8 mouse cellular contexts compared by ENCODE assay signal in genomic region chr6:136531792-136532230, GRCm38 (mm10). TPM values are rescaled to one million over a fixed set of nuclear protein-coding genes. Genes with fewer than 3 reads are reported as not detected.
DNase-seq lines count a peak whose midpoint lies in the region; ATAC-seq and TF ChIP-seq lines count a peak whose summit lies in the region.

No protein-coding gene starts in this region.

- 61% methylated on average over 7 of the region's 7 CpGs for WGBS in kidney, embryonic 14.5 days
- WGBS in kidney, embryonic 16.5 days, result 59% methylated on average over 7 of the region's 7 CpGs
- 44% methylated on average over 7 of the region's 7 CpGs for WGBS in stomach, postnatal 0 days

- TF ChIP-seq CTCF in stomach, postnatal 0 days (IDR thresholded peaks at IDR 0.05; ENCODE audit: low read depth), result no peak

- no peak for DNase-seq in kidney, adult 11 months
- DNase-seq in cerebellum, adult 18-20 months, result peak; percentile 33 to 47
- peak; percentile 49 for DNase-seq in heart, adult 8-10 months (ENCODE audit: low spot score)
- DNase-seq in lung, postnatal 4 days, result peak; percentile 55 to 58
- DNase-seq in stomach, postnatal 0 days (ENCODE audit: low spot score), result peak; percentile 47
- DNase-seq in frontal cortex, postnatal 25 days (ENCODE audit: low spot score in 2 of 2), result no peak

- no peaks in the 10 kb centered on the region for H3K9me3 ChIP-seq in kidney, embryonic 14.5 days (ENCODE audit: control insufficient read depth, low read length)
- H3K9me3 ChIP-seq in kidney, embryonic 16.5 days (ENCODE audit: low read length), result no peaks in the 10 kb centered on the region
- no peaks in the 10 kb centered on the region for H3K9me3 ChIP-seq in stomach, postnatal 0 days (ENCODE audit: control insufficient read depth, low read length)

- peak; percentile 33; the same call in 1 of the 2 replicates for ATAC-seq in kidney, embryonic 14.5 days (ENCODE audit: low FRiP score, low TSS enrichment)
- peak; percentile 55; the same call in 1 of the 2 replicates for ATAC-seq in kidney, embryonic 16.5 days (ENCODE audit: low FRiP score, low TSS enrichment)
- peak; percentile 66 for ATAC-seq in stomach, postnatal 0 days (ENCODE audit: low FRiP score, low TSS enrichment)

- peaks cover 12% of the 10 kb centered on the region for H3K4me1 ChIP-seq in kidney, embryonic 14.5 days (ENCODE audit: control insufficient read depth, insufficient read depth, low read length)
- peaks cover 31% of the 10 kb centered on the region for H3K4me1 ChIP-seq in kidney, embryonic 16.5 days (ENCODE audit: insufficient read depth, low read length)
- H3K4me1 ChIP-seq in stomach, postnatal 0 days (replicated peaks; ENCODE audit: control insufficient read depth, insufficient read depth), result peaks cover 3% of the 10 kb centered on the region; the same call in 1 of the 2 replicates

- no peak for TF ChIP-seq EP300 in stomach, postnatal 0 days (optimal IDR thresholded peaks at IDR 0.05)

- peaks cover 6% of the 10 kb centered on the region; the same call in 1 of the 2 replicates for H3K36me3 ChIP-seq in kidney, embryonic 14.5 days (ENCODE audit: control insufficient read depth, insufficient read depth, low read length)
- H3K36me3 ChIP-seq in kidney, embryonic 16.5 days (ENCODE audit: insufficient read depth, low read length), result 0 out of 2 replicates have a peak, but pooled peaks cover 2% of the 10 kb centered on the region
- 0 out of 2 replicates have a peak, but pooled peaks cover 2% of the 10 kb centered on the region for H3K36me3 ChIP-seq in stomach, postnatal 0 days (ENCODE audit: control insufficient read depth, insufficient read depth, low read length)

- peak overlapping the region; percentile 79 for H3K27ac ChIP-seq in kidney, embryonic 14.5 days (ENCODE audit: low read depth, low read length)
- peak overlapping the region; percentile 86 for H3K27ac ChIP-seq in kidney, embryonic 16.5 days (ENCODE audit: low read length)
- peak overlapping the region; percentile 86 for H3K27ac ChIP-seq in stomach, postnatal 0 days (replicated peaks)

- no peak overlapping the region for H3K4me3 ChIP-seq in kidney, embryonic 14.5 days (ENCODE audit: low read length)
- no peak overlapping the region for H3K4me3 ChIP-seq in kidney, embryonic 16.5 days (ENCODE audit: low read length)
- H3K4me3 ChIP-seq in stomach, postnatal 0 days (ENCODE audit: low read depth, low read length), result no peak overlapping the region

- H3K4me2 ChIP-seq in kidney, embryonic 14.5 days (replicated peaks; ENCODE audit: low read depth, low read length), result no peak overlapping the region
- H3K4me2 ChIP-seq in kidney, embryonic 16.5 days (replicated peaks; ENCODE audit: low read depth, low read length), result 0 out of 2 replicates have a peak overlapping the region, but pooled peaks have one; percentile 4
- H3K4me2 ChIP-seq in stomach, postnatal 0 days (replicated peaks; ENCODE audit: low read depth), result 0 out of 2 replicates have a peak overlapping the region, but pooled peaks have one; percentile 17

- no peaks in the 10 kb centered on the region for H3K27me3 ChIP-seq in kidney, embryonic 14.5 days (ENCODE audit: control insufficient read depth, insufficient read depth, low read length)
- no peaks in the 10 kb centered on the region for H3K27me3 ChIP-seq in kidney, embryonic 16.5 days (ENCODE audit: insufficient read depth, low read length)
- H3K27me3 ChIP-seq in stomach, postnatal 0 days (ENCODE audit: control insufficient read depth, insufficient read depth, low read length), result no peaks in the 10 kb centered on the region

- H3K9ac ChIP-seq in kidney, embryonic 14.5 days (ENCODE audit: low read depth, low read length), result peak overlapping the region; percentile 8; the same call in 1 of the 2 replicates
- H3K9ac ChIP-seq in kidney, embryonic 16.5 days (replicated peaks; ENCODE audit: low read length), result 0 out of 2 replicates have a peak overlapping the region, but pooled peaks have one; percentile 36
- 0 out of 2 replicates have a peak overlapping the region, but pooled peaks have one; percentile 4 for H3K9ac ChIP-seq in stomach, postnatal 0 days (ENCODE audit: low read length)

RNA-seq across cellular contexts. Expression of gene Atf7ip, which starts 25.8 kb away (rescaled TPM):
- polyA plus RNA-seq in kidney, embryonic 14.5 days (2014; fragmentation: Nextera tagmentation; extraction: Ambion mirVana), result 31.3 and 54.2 TPM in 2 replicates
- total RNA-seq in heart, adult 8-10 months (2022), result 10 to 100 TPM; 68.3 to 94.1 (median 76.8) TPM
- 38.0 and 41.0 TPM in 2 replicates for polyA plus RNA-seq in kidney, embryonic 16.5 days (2015; fragmentation: Nextera tagmentation; extraction: Ambion mirVana)
- polyA plus RNA-seq in stomach, postnatal 0 days (2015; fragmentation: Nextera tagmentation; extraction: Ambion mirVana), result 8.4 and 9.5 TPM in 2 replicates

Comparison
In these comparisons a context has a peak if more than half of its experiments do, and no peak if none do; other contexts are left out.
1. DNase-seq: peak in cerebellum, adult 18-20 months (2 of 2), heart, adult 8-10 months (single experiment), lung, postnatal 4 days (2 of 2) and stomach, postnatal 0 days (single experiment); none in kidney, adult 11 months (single experiment) and frontal cortex, postnatal 25 days (0 of 2).
2. Peak in every context shown above with its lines, with median percentiles within 50 percentile points of each other: ATAC-seq, H3K27ac ChIP-seq and H3K9ac ChIP-seq.